Mouse (Mus musculus) mature B cell (primary cell): Measurements from ENCODE around the gene Fam214b.
"Not testable (repeated sequence)": the region's sequence is repeated elsewhere in the genome, so short reads cannot be mapped to it uniquely, and the experiment has no call there.

Experiments
- in situ Hi-C: fragments of 300-500 bp; cut with MboI; formaldehyde crosslinking; loops from 2 replicates; pipeline ENCODE4 v1.14.3; 2019

Fam214b gene

DNA sequence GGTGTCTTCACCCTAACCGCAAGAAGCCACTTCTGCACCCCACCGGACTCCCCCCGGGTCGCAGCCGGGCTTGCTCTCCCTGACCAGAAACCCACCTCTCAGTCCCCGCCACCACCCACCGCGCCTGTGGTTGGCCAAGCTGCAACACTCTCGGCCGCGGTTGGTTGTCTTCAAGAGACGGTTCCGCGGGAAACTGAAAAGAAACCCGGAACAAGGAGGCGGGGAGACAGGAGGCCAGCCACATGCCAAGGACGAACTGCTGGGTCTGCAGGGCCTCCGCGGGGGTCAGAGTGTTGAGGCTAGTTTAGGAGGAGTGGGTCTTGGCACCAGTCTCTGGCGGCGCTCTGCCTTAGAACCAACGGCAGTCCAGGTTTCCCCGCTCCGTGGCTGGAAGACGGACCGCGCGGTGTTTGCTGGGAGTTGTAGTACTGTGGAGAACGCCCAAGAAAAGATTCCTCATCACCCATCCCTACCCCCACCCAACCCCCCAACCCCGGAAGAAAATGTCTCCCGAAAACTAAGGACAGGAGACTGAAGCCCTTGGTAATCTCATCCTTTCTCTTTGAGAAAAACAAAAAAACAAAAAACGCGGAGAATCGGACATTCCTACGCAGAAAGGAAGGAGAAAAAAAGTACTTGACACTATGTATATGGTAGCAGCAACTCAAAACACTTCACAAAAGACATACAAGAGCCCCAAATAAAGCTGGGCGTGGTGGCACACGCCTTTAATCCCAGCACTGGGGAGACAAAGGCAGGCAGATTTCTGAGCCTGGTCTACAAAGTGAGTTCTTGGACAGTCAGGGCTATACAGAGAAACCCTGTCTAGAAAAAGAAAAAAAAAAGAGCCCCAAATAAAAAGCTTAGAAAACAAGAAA is 35.6 kb downstream of the Fam214b start, which contains the start of gene Fancg:
Fancg (minus strand) TSS at position 346 of the 878 bp plus-strand sequence.
- in situ Hi-C loops = no loop called here

DNA sequence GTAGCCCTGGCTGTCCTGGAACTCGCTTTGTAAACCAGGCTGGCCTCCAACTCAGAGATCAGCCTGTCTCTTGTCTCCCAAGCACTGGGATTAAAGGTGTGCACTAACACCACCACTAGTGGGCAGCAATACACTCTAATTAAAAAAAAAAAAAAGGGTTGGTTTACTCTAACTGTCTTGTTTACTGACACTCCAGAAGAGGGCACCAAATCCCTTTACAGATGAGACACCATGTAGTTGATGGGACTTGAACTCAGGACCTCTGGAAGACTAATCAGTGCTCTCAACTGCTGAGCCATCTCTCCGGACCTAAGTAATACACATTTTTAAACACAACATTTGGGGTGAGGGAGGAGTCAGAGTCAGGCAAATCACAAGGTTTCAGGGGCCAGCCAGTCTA is 40.3 kb downstream of the Fam214b start:
- in situ Hi-C loops = no loop called here

DNA sequence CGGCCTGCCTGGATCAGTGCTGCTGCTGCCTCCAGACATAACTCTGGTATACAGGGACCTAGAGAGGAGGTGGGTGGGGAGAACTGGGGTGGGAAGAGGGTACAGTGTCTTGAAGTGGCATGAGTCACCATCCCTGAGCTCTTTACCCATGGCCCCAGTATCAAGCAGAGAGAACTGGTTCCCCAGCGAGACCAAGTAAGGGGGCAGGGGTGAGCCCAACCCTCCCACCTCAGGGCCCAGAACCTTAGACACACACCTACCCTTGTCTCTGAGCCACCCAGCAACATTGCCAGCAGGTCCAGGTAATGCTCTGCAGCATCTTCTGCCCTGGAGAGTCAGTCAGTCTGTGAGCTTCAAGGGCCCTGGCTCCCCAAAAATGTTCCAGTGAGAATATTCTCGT is 41.1 kb downstream of the Fam214b start:
- in situ Hi-C loops = no loop called here

DNA sequence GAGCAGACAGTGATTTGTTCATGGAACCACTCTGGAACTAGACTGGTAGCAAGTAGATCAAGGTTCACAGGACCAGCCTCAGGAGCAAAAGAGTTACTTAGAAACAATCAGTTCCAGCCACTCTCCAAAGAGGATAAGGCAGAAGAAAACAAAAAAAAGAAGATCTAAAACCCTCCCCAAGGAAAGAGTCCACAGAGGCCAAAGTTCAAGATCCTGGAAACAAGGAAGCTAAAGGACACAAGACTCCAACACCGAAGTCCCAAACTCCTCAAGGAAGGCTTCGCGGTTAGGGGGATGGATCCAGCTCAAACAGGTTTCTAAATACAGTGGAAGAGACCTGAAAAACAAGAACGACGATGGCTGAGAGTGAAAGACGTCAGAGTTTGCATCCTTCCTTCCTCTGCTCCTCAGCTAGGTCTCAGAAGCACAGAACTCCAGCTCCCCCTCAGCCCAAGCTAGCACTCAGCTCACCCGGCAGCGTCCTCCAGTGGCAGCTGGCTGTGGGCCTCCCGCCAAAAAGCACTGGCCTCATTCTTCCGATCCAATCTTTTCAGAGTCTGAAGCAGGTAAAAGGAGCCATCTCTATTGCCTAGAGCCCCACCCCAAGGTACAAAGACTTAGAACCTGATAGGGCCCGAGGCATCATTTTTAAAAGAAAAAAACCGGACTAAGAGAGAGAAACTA is 43.1 kb downstream of the Fam214b start:
- in situ Hi-C loops = no loop called here

DNA sequence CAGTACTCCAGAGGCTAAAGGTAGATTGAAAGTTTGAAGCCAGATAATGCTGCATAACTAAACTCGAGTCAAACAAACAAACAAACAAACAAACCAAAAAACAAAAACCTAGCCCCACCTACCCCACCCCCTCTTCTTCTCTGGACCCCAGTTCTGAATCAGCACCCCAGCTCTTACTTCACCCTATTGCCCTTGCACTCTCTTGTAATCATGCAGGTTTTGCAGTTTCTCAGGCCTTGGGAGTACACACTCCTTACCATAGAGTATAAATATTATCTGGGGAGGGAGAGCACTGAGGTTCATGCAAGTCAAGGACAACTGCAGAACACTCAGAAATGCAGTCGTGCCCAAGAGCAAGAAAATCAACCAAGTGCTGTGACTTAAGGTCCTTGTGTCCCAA is 44.7 kb downstream of the Fam214b start:
- in situ Hi-C loops = no loop called here

DNA sequence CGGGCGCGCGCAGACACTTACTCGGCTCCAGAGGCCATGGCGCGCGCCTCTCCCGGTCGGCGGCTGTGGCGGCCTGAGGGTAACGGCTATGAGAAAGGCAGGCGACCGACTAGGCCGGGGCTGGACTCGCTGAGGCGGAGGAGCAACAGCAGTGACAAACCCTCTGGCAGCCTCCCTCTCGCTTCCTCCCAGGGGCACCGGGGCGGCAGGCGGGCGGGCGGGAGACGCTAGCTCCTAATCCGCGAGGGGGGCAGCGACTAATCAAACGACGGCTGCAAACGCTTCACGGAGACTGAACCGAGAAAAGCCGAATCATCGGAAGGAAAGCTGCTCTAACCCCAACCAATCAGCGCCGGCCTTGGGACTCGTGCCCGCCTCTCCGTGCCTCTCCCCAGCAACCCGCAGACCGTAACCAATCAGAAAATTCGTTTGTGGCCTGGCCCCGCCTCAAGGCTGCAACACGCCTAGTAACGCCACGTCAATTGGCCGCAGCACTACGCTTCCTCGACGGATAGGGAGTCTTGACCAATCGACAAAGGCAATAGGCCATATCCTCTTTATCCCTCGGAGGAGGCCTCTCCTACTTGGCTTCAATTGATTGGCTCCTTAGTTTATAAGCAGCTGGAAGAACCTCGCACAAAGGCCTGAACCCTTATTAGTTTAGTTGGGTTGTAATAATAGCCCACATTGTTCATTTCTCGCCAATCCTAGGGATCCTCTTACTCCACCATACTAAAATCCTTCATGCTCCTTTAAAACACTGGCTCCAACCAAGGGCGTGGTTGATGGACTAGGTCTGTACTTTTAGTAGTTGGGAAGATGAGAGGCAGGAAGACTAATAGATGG is 45.7 kb downstream of the Fam214b start, which contains the start of gene Vcp:
Vcp (minus strand) TSS at position 367 of the 846 bp plus-strand sequence.
- in situ Hi-C loops = not testable (repeated sequence)

DNA sequence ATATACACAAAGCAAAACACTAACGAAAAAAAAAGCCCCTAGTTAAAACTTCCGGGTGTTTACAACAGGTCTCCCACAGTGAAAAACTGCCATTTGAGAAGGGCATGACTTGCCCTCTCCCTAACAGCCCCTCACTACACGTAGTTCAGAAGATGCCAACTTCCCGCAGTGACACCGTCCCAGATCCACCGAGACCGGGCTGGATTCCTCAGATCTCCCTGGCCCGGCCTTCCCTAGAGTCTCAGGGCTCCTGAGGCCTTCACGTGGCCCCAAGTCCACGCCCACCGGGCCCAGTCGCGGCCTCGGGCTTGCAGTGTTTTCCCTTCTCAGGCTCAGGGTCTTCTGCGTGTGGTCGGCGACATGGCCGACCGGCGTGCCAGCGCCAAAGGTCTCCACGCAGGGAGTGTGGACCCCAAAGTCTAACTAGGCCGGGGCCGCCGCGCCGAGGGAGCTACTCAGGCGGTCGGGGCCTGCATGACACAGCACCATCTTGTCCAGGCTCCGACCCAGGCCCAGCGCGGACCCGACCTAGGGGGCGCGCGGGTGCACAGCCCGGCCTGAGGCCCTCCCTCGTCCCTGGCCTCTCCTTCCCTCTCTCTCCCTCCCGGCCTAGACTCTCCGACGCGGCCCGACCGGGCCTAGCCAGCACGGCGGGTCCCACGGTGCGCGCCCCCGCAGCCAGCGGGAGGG is 46.4 kb downstream of the Fam214b start:
- in situ Hi-C loops = no loop called here

DNA sequence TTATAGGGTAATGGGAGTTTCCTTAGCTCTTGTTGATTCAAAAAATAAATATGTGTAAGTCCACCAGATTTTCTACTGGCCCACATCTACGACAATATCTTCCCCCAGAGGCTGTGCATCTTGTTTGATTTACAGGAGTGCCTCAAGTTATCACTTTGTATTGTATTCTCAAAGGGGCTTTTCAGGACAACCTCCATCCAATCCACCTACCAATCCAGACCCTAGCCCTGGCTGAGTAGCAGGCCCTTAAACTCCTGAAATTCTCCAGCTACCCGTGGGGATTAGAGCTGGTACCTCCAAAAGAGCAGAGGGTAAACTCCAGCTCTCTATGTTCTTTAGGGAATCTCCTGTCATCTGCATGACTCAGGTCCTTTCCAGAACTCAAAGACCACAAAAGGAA is 48.0 kb downstream of the Fam214b start:
- in situ Hi-C loops = no loop called here

DNA sequence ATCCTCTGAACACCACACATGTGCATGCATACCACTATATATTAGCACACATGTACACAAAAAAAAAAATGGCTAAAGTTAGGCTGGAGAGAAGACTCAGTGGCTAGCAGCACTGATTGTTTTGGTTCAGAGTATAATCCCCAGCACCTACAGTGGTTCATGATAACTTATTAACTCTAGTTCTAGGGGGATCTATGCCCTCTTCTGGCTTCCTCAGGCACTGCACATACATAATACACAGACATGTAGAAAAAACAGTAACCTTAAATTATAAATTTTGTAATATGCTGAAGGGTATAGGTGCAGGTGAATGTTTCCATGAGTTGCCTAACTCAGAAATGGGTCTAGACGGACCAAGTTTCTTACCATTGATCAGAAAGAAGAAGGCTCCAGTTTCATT is 57.7 kb downstream of the Fam214b start:
- in situ Hi-C loops = no loop called here
